Mouse (Mus musculus) intestine, postnatal 0 days (tissue): Measurements from ENCODE around the gene Mfrp. TPM values are rescaled to one million over a fixed set of nuclear protein-coding genes. Genes with fewer than 3 reads are reported as not detected.
A peak's percentile ranks its signal among the peaks of the same experiment; 100 is the strongest.

Experiments used
- ATAC-seq: fragments of 200-750 bp; cut with Nextera tagmentation; 2 replicates; pipeline ENCODE4 v1.8.0; 2017; ENCODE audit warnings: mild to moderate bottlenecking, moderate TSS enrichment, moderate library complexity
- H3K27ac ChIP-seq: fragments of 300-500 bp; sonication (generic); 2 replicates; pipeline ENCODE4 v1.5.1; 2014; ENCODE audit warnings: mild to moderate bottlenecking, low read depth, low read length, moderate library complexity
- H3K27me3 ChIP-seq: fragments of 300-500 bp; sonication (generic); replicated peaks from 2 replicates; pipeline ENCODE4 v1.6.1; 2014; ENCODE audit warnings: low read length, mixed read lengths; ENCODE audit not compliant: control insufficient read depth, insufficient read depth
- H3K36me3 ChIP-seq: fragments of 300-500 bp; sonication (generic); 2 replicates; pipeline ENCODE4 v1.6.1; 2014; ENCODE audit warnings: mild to moderate bottlenecking, moderate library complexity; ENCODE audit not compliant: control insufficient read depth, insufficient read depth
- H3K4me1 ChIP-seq: fragments of 300-500 bp; sonication (generic); replicated peaks from 2 replicates; pipeline ENCODE4 v1.6.1; 2014; ENCODE audit warnings: antibody characterized with exemption, low read length, mixed read lengths; ENCODE audit not compliant: control insufficient read depth, insufficient read depth
- H3K4me2 ChIP-seq: fragments of 300-500 bp; sonication (generic); replicated peaks from 2 replicates; pipeline ENCODE4 v1.6.1; 2014; ENCODE audit warnings: low read depth, mild to moderate bottlenecking, moderate library complexity
- H3K4me3 ChIP-seq: fragments of 300-500 bp; sonication (generic); 2 replicates; pipeline ENCODE4 v1.5.1; 2014; ENCODE audit warnings: low read depth, low read length
- H3K9ac ChIP-seq: fragments of 300-500 bp; sonication (generic); 2 replicates; pipeline ENCODE4 v1.6.1; 2014; ENCODE audit warnings: mild to moderate bottlenecking, low read depth, low read length
- H3K9me3 ChIP-seq: fragments of 300-500 bp; sonication (generic); 2 replicates; pipeline ENCODE4 v1.6.1; 2016; ENCODE audit warnings: mixed run types; ENCODE audit not compliant: control insufficient read depth
- CTCF ChIP-seq: sonication (generic); IDR thresholded peaks from 2 replicates; pipeline ENCODE4 v1.5.1; 2016; ENCODE audit warnings: low read depth, mild to moderate bottlenecking, control low read depth, antibody characterized with exemption, moderate library complexity
- WGBS: fragments of 180-500 bp; shearing (Covaris S2); extraction: QIAGEN DNeasy Blood & Tissue Kit; methylation state at CpG from one replicate; pipeline ENCODE4 v1.1.7; 2014; 5-methylcytosine and 5-hydroxymethylcytosine counted together
- polyA plus RNA-seq: library from polyadenylated mRNA; unstranded; fragments of >200 nt; fragmentation: Nextera tagmentation; extraction: Ambion mirVana; gene quantifications from 2 replicates; pipeline ENCODE4 v1.2.1, GENCODE M21; 2015

Gene Mfrp
- polyA plus RNA-seq, 1 experiment from 2014 or later, result 0.05 TPM

- peak; percentile 96 for ATAC-seq
- H3K4me3 ChIP-seq, result peak within 1 kb of the TSS; percentile 81
- H3K4me2 ChIP-seq, result peak within 1 kb of the TSS; percentile 70
- peak within 1 kb of the TSS; percentile 46; the same call in 1 of the 2 replicates for H3K27ac ChIP-seq
- H3K4me1 ChIP-seq, result no peaks in the 10 kb centered on the region
- H3K36me3 ChIP-seq, result no peaks in the 10 kb centered on the region
- H3K9me3 ChIP-seq, result no peaks in the 10 kb centered on the region
- H3K9ac ChIP-seq, result peak within 1 kb of the TSS; percentile 70
- under 1% methylated on average over 49 of the region's 51 CpGs for WGBS
- TF ChIP-seq CTCF, result no peak; the same call in 1 of the 2 replicates
- H3K27me3 ChIP-seq, result no peaks in the 10 kb centered on the region
Observed at GRCm38 (mm10) chr9:44113105-44113789, 11.7 kb downstream of the Mfrp start, which contains the start of the genes Gm49380 and Rnf26. Gene Gm49380, minus strand, starts transcription at chr9:44113500. Gene Rnf26, minus strand, starts transcription at chr9:44113517.

DNA sequence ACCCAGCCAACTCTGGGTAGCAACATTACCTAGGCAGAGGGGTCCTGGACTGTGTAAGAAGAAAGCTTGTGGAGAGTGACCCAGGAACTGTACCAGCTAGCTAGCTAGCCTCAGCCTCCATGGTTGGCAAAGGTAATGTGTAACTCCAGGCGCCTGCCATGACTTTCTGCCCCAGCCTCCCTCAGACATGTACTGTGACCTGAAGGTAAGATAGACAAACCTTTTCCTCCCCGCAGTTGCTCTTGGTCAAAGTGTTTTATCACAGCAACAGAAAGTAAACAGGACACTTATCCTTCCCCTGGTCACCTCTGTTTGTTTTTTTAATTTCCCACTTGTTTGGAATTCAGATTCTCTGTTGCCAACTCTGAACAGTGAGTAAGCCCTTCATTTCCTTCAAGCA, 12.9 kb downstream of the Mfrp start:
- TF ChIP-seq CTCF, result no peak
- no peaks in the 10 kb centered on the region for H3K36me3 ChIP-seq
- no peak overlapping the region for H3K27ac ChIP-seq
- no peak for ATAC-seq
- H3K27me3 ChIP-seq, result no peaks in the 10 kb centered on the region
- H3K4me2 ChIP-seq, result no peak overlapping the region
- no peak overlapping the region for H3K9ac ChIP-seq
- H3K4me3 ChIP-seq, result no peak overlapping the region
- no peaks in the 10 kb centered on the region for H3K4me1 ChIP-seq
- 60% methylated on average over 2 of the region's 2 CpGs for WGBS
- no peaks in the 10 kb centered on the region for H3K9me3 ChIP-seq

DNA sequence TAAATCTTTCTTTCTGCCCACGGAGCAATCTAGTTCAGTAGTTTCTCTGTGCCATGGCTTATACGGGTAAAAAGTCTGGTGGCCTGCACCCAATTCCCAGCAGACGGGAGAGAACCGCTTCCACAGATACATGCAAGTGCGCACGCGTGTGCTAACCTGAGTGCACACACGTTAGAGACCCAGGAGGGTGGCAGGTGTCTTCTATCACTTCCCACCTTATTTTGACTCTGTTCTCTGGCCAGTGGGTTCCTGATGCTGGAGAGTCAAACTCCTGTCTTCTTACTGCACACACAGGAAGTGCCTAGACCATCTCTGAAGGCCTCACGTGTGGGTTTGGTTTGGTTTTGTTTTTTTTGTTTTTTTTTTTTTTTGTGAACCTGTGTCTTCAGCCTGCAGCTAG, 14.1 kb downstream of the Mfrp start:
- Histone ChIP-seq H3K27ac (no peak overlapping the region), H3K4me1 (no peaks in the 10 kb centered on the region), H3K4me3 (no peak overlapping the region), H3K9me3 (no peaks in the 10 kb centered on the region), H3K36me3 (no peaks in the 10 kb centered on the region), H3K9ac (no peak overlapping the region), H3K4me2 (no peak overlapping the region), H3K27me3 (no peaks in the 10 kb centered on the region)
- ATAC-seq, result no peak
- 90% methylated on average over 9 of the region's 9 CpGs for WGBS
- no peak for TF ChIP-seq CTCF

GRCm38 (mm10) chr9:44116182-44116581, 14.7 kb downstream of the Mfrp start:
- peak; percentile 46 for TF ChIP-seq CTCF
- WGBS, result 88% methylated on average over 4 of the region's 4 CpGs
- no peaks in the 10 kb centered on the region for H3K36me3 ChIP-seq
- no peaks in the 10 kb centered on the region for H3K4me1 ChIP-seq
- no peak overlapping the region for H3K4me3 ChIP-seq
- no peaks in the 10 kb centered on the region for H3K9me3 ChIP-seq
- no peaks in the 10 kb centered on the region for H3K27me3 ChIP-seq
- no peak overlapping the region for H3K27ac ChIP-seq
- H3K9ac ChIP-seq, result no peak overlapping the region
- ATAC-seq, result no peak
- H3K4me2 ChIP-seq, result no peak overlapping the region

GRCm38 (mm10) chr9:44119011-44119410, 17.5 kb downstream of the Mfrp start:
- TF ChIP-seq CTCF, result peak; percentile 73
- no peak overlapping the region for H3K27ac ChIP-seq
- 58% methylated on average over 5 of the region's 5 CpGs for WGBS
- H3K4me3 ChIP-seq, result no peak overlapping the region
- no peak for ATAC-seq
- H3K27me3 ChIP-seq, result no peaks in the 10 kb centered on the region
- H3K4me1 ChIP-seq, result no peaks in the 10 kb centered on the region
- H3K9me3 ChIP-seq, result no peaks in the 10 kb centered on the region
- H3K36me3 ChIP-seq, result no peaks in the 10 kb centered on the region
- no peak overlapping the region for H3K4me2 ChIP-seq
- no peak overlapping the region for H3K9ac ChIP-seq

DNA sequence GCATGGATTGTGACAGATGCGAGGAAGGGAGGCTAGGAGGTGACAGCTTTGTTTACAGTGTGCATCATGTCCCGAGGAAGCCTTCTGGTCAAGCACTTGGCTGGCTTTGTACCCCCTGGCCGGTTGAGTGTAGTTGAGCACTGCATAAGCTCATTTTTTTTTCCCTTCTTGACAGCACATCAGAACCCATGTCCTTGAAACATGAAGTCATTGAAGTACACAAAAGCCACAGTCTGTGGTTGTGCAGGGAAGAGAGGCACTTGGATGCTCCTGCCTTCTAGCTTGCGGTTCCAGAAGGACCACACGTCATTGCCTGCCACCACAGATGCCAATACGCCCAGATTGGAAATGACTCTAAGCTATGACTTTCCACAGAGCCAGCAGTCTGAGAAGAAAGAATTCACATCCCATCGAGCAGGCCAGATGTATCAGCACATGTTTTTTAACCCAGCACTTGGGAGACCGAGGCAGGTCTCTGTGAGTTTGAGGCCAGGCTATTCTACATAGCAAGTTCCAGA, 18.5 kb downstream of the Mfrp start:
- no peaks in the 10 kb centered on the region for H3K27me3 ChIP-seq
- no peaks in the 10 kb centered on the region for H3K36me3 ChIP-seq
- no peak for ATAC-seq
- no peak overlapping the region for H3K27ac ChIP-seq
- WGBS, result 68% methylated on average over 8 of the region's 8 CpGs
- TF ChIP-seq CTCF, result no peak
- H3K4me2 ChIP-seq, result no peak overlapping the region
- no peak overlapping the region for H3K4me3 ChIP-seq
- no peaks in the 10 kb centered on the region for H3K9me3 ChIP-seq
- H3K9ac ChIP-seq, result no peak overlapping the region
- no peaks in the 10 kb centered on the region for H3K4me1 ChIP-seq
